Mouse (Mus musculus) gastrocnemius, adult 8-10 months (tissue): ENCODE results near the gene Mob1a. TPM values are rescaled to one million over a fixed set of nuclear protein-coding genes. Genes with fewer than 3 reads are reported as not detected.
A peak's percentile ranks its signal among the peaks of the same experiment; 100 is the strongest.
"Not testable (repeated sequence)": the region's sequence is repeated elsewhere in the genome, so short reads cannot be mapped to it uniquely, and the experiment has no call there.

Experiments used
- DNase-seq, 2 experiments: peaks; one replicate each; pipeline ENCODE4 v3.0.0; 2022; ENCODE audit warnings: low spot score in 2 of 2
- total RNA-seq, 4 experiments: library from RNA; stranded (reverse); gene quantifications; 2 replicates each; pipeline ENCODE4 v1.2.4; 2022

Mob1a gene
- total RNA-seq, 4 experiments from 2014 or later = 7.8 to 10.0 (median 8.7) TPM

GRCm38 (mm10) chr6:83342957-83343356 is 17.1 kb downstream of the Mob1a start:
- DNase-seq = no peak

GRCm38 (mm10) chr6:83345285-83345684 is 19.5 kb downstream of the Mob1a start:
- DNase-seq = not testable (repeated sequence)

- no peak for DNase-seq
Observed at GRCm38 (mm10) chr6:83347916-83348315, 22.1 kb downstream of the Mob1a start.

- DNase-seq = no peak
Observed at GRCm38 (mm10) chr6:83348873-83349272, 23.1 kb downstream of the Mob1a start, which contains the start of gene Bola3. TSS of gene Bola3 (plus strand) at chr6:83349147.

GRCm38 (mm10) chr6:83349274-83349958 is 23.6 kb downstream of the Mob1a start:
- DNase-seq = peak; percentile 79 to 82

GRCm38 (mm10) chr6:83350172-83350571 is 24.4 kb downstream of the Mob1a start:
- no peak for DNase-seq

GRCm38 (mm10) chr6:83350851-83351405 is 25.1 kb downstream of the Mob1a start:
- DNase-seq = no peak

- no peak for DNase-seq
Observed at GRCm38 (mm10) chr6:83351490-83352160, 25.8 kb downstream of the Mob1a start.

- no peak for DNase-seq
Observed at GRCm38 (mm10) chr6:83352666-83353410, 27.0 kb downstream of the Mob1a start.

- no peak for DNase-seq
Observed at GRCm38 (mm10) chr6:83354856-83355781, 29.3 kb downstream of the Mob1a start.

- peak; percentile 55 to 73 for DNase-seq
Observed at GRCm38 (mm10) chr6:83356569-83357138, 30.8 kb downstream of the Mob1a start.

- no peak for DNase-seq
Observed at GRCm38 (mm10) chr6:83357436-83357835, 31.6 kb downstream of the Mob1a start.

- no peak for DNase-seq
Observed at GRCm38 (mm10) chr6:83361523-83362248, 35.9 kb downstream of the Mob1a start.

- no peak for DNase-seq
Observed at GRCm38 (mm10) chr6:83363075-83363474, 37.3 kb downstream of the Mob1a start.

- DNase-seq = peak in 1 of 2 experiments; percentile 29
Observed at GRCm38 (mm10) chr6:83370316-83370965, 44.6 kb downstream of the Mob1a start.

- DNase-seq = no peak
Observed at GRCm38 (mm10) chr6:83371350-83371749, 45.5 kb downstream of the Mob1a start.

- DNase-seq = no peak
Observed at GRCm38 (mm10) chr6:83373704-83374300, 48.0 kb downstream of the Mob1a start.
